Mouse (Mus musculus): ENCODE measurements around the gene Gm9040.
"Not testable (repeated sequence)": the region's sequence is repeated elsewhere in the genome, so short reads cannot be mapped to it uniquely, and the experiment has no call there.

DNA sequence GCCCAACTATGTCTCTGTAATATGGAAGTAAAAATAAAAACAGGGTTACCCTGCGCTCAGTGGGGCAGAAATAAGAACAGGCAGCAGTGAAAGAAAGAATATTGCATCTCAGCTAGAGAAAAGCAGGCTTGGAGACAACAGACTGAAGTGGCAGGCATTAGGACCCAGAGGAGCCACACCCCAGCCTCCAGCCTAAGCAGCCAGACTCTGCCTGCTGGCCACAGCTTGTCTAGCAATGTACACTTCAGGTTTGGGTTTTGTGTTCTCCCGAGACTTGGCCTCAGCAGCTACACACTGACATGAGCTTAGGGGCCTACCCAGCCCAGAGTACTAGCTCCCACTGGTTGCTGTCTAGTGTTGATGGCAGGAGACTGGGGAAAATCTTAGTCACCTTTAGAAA is 24.6 kb downstream of the Gm9040 start:
- TF ChIP-seq CTCF (IDR thresholded peaks at IDR 0.05; ENCODE audit: borderline replicate concordance, control insufficient read depth, extremely low read depth, insufficient read depth, low read length, poor library complexity); POLR2A (IDR thresholded peaks at IDR 0.05; ENCODE audit: control insufficient read depth, extremely low read depth, insufficient read depth, low read length, poor library complexity): not testable (repeated sequence)
